Mouse (Mus musculus): ENCODE measurements at regions not wholly inside any gene's neighbourhood (a gene's known extent, or its start where the extent isn't known, plus 50 kb on each side); places are given as distances from the start of the nearest gene placed in this dataset.

- no peak for DNase-seq (ENCODE audit: low spot score)
These were observed 331.4 kb upstream of the Spred2 start for GRCm38 (mm10) chr11:19592506-19593355.

GRCm38 (mm10) chr11:19595107-19595506, 329.1 kb upstream of the Spred2 start:
- DNase-seq (ENCODE audit: low spot score): no peak

- no peak for DNase-seq (ENCODE audit: low spot score)
These were observed 327.8 kb upstream of the Spred2 start for GRCm38 (mm10) chr11:19596336-19596735.

GRCm38 (mm10) chr11:19599433-19599832, 324.7 kb upstream of the Spred2 start:
- DNase-seq (ENCODE audit: low spot score): no peak

- DNase-seq (ENCODE audit: low spot score): no peak
These were observed 322.8 kb upstream of the Spred2 start for GRCm38 (mm10) chr11:19601216-19601938.

GRCm38 (mm10) chr11:19602496-19602895, 321.7 kb upstream of the Spred2 start:
- DNase-seq (ENCODE audit: low spot score): no peak

- DNase-seq (ENCODE audit: low spot score): no peak
These were observed 318.6 kb upstream of the Spred2 start for GRCm38 (mm10) chr11:19605602-19606001.

GRCm38 (mm10) chr11:19606943-19607342, 317.2 kb upstream of the Spred2 start:
- no peak for DNase-seq (ENCODE audit: low spot score)

- no peak for DNase-seq (ENCODE audit: low spot score)
These were observed 316.2 kb upstream of the Spred2 start for GRCm38 (mm10) chr11:19607941-19608340.

- no peak for DNase-seq (ENCODE audit: low spot score)
These were observed 315.7 kb upstream of the Spred2 start for GRCm38 (mm10) chr11:19608523-19608922.

GRCm38 (mm10) chr11:19610559-19610958, 313.6 kb upstream of the Spred2 start:
- DNase-seq (ENCODE audit: low spot score): no peak

GRCm38 (mm10) chr11:19611217-19611616, 313.0 kb upstream of the Spred2 start:
- DNase-seq (ENCODE audit: low spot score): no peak

- DNase-seq (ENCODE audit: low spot score): no peak
These were observed 307.7 kb upstream of the Spred2 start for GRCm38 (mm10) chr11:19616520-19616919.

GRCm38 (mm10) chr11:19619494-19619893, 304.7 kb upstream of the Spred2 start:
- DNase-seq (ENCODE audit: low spot score): no peak

GRCm38 (mm10) chr11:19631055-19631695, 293.0 kb upstream of the Spred2 start:
- no peak for DNase-seq (ENCODE audit: low spot score)

GRCm38 (mm10) chr11:19632477-19632876, 291.7 kb upstream of the Spred2 start:
- DNase-seq (ENCODE audit: low spot score): no peak

- no peak for DNase-seq (ENCODE audit: low spot score)
These were observed 290.6 kb upstream of the Spred2 start for GRCm38 (mm10) chr11:19633621-19634020.

- DNase-seq (ENCODE audit: low spot score): no peak
These were observed 283.0 kb upstream of the Spred2 start for GRCm38 (mm10) chr11:19641153-19641552.

- DNase-seq (ENCODE audit: low spot score): no peak
These were observed 279.9 kb upstream of the Spred2 start for GRCm38 (mm10) chr11:19644116-19644795.

GRCm38 (mm10) chr11:19645106-19645505, 279.1 kb upstream of the Spred2 start:
- no peak for DNase-seq (ENCODE audit: low spot score)

GRCm38 (mm10) chr11:19651522-19651921, 272.7 kb upstream of the Spred2 start:
- DNase-seq (ENCODE audit: low spot score): no peak

- no peak for DNase-seq (ENCODE audit: low spot score)
These were observed 272.2 kb upstream of the Spred2 start for GRCm38 (mm10) chr11:19651929-19652328.
